Mouse (Mus musculus): Measurements from ENCODE around the gene Ccdc120.
A peak's percentile ranks its signal among the peaks of the same experiment; 100 is the strongest.

Ccdc120 gene

DNA sequence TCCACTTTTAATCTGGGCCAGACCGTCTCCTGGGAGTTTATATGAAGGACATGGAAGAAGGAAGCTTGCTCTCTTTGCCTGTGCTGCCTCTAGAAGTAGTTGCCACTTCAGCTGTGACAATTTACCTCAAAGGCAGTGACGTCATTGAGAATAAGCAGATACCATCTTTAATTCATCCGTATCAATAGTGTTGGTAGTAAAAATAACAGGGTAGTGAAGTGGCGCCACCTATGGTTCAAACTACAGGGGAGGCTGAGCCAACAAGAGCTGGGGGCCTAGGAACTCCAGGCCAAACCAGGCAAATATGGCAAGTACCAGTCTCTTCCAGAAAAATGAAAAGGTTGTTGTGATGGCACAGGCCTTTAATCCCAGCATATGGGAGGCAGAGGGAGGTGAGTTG is 57.8 kb downstream of the Ccdc120 start:
- DNase-seq: peak; percentile 21 to 59

DNA sequence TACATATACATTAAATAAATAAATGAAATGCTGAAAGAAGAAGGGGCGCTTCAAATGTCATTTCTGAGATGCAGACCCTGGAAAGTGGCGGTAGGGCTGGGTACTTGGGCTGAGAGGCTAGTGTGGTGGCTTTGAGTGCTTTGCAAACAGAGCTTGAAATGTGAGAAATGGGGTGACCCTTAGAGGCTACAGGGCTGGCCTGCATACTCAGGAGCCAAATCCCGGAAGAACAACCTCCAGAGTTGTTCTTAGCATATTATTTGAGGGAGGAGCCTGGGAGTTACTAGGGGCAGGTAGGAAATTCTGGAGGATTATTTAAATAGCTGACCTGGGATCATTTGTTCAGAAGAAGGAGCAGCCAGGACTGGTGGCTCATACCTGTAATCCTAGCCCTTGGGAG is 60.2 kb downstream of the Ccdc120 start:
- DNase-seq: no peak

DNA sequence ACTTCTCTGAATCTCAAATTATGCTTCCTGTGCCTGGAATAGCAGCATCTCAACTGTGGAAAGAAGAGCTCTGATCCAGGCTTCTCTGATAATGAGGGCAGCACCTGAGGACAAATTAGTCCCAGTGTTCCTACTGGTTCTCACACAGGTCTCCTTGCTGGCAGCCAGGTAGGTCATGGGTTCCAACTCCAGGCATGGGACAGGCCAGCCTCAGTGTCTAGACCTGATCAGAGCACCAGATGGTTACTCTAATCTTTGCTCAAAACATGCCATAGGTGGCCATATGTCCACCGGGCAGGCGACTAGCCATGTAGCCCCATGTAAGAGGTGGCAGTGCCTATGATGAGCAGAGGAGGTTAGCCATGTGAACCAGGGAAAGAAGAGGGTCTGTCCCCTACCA is 62.4 kb downstream of the Ccdc120 start:
- peak; percentile 33 to 53 for DNase-seq
